Comparison of ENCODE assay signal across 12 mouse cellular contexts in the genomic region with DNA sequence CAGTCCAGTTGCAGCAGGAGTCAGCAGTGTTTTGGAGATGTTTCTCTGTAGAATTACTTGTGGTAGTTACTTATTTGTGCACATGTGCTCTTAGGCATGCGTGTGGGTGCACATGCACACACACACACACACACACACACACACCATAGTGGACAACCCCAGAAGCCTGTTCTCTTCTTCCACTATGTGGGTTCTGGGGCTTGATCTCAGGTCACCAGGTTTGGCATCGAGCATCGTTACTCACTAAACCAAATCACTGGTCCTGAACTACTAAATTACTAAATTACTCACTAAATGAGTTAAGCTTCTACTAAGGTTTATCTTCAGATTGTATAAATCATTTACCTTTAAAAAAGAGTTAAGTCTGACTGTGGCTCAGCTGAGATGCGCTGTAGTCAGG. TPM values are rescaled to one million over a fixed set of nuclear protein-coding genes. Genes with fewer than 3 reads are reported as not detected.
"Had no signal": no experiment of that assay in that cellular context is flagged by ENCODE, and none has a peak within 500 bp of the region (broad histone marks: within the 10 kb centered on the region; RNA-seq: fewer than 3 reads in every experiment).

No protein-coding gene starts in this region.

- DNase-seq: left cerebral cortex, postnatal 4 days; lung, adult 18-20 months; thymus, adult 2 months; thymus, postnatal 25 days had no signal

- ATAC-seq: hindbrain, embryonic 16.5 days; inflammation-experienced regulatory T-cells, adult 6 months; midbrain, embryonic 13.5 days had no signal

- H3K27me3 ChIP-seq: limb, embryonic 13.5 days; stomach, embryonic 15.5 days had no signal

RNA-seq across cellular contexts. Expression of a gene that starts 9.5 kb away (rescaled TPM):
- polyA plus RNA-seq: inflammation-experienced regulatory T-cells, adult 6 months; liver, adult 2 months; liver, embryonic 14.5 days had no signal

RNA-seq across cellular contexts. Expression of a gene that starts 31.7 kb away (rescaled TPM):
- polyA plus RNA-seq: liver, adult 2 months; liver, embryonic 14.5 days; spleen, adult 2 months had no signal
